Mouse (Mus musculus) heart, postnatal 0 days (tissue): Measurements from ENCODE around the gene Cited2.

Source experiments
- CTCF ChIP-seq: IDR thresholded peaks from 2 replicates; pipeline ENCODE4 v1.5.1; 2016; ENCODE audit warnings: antibody characterized with exemption, control low read depth, low read depth
- EP300 ChIP-seq: IDR thresholded peaks from 2 replicates; pipeline ENCODE4 v1.6.1; 2016; ENCODE audit warnings: antibody characterized with exemption, low read depth

DNA sequence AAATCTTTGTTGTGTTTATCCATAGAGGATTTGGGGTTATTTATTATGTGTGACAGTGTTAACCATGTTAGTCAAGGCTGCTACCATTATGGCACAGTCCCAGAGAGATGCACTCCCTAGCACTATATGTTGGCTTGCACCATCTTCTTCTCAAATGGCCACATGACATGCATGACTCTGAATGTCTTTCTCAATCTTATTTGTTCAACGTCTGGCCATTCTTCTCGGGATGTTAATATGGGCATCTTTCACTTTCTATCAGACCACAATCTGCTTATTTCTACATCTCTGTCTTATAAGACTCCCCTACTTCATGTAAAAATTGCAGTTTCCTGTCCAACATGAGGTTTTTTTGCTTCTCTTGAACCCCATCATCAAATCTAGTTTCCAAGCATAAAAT, 19.6 kb downstream of the Cited2 start:
- TF ChIP-seq CTCF (no peak), EP300 (no peak)
